Mouse (Mus musculus): ENCODE results near the gene Slc8b1.

The Slc8b1 gene

GRCm38 (mm10) chr5:120526311-120526710 is 15.3 kb downstream of the Slc8b1 start:
- DNase-seq (ENCODE audit: low spot score): no peak

DNA sequence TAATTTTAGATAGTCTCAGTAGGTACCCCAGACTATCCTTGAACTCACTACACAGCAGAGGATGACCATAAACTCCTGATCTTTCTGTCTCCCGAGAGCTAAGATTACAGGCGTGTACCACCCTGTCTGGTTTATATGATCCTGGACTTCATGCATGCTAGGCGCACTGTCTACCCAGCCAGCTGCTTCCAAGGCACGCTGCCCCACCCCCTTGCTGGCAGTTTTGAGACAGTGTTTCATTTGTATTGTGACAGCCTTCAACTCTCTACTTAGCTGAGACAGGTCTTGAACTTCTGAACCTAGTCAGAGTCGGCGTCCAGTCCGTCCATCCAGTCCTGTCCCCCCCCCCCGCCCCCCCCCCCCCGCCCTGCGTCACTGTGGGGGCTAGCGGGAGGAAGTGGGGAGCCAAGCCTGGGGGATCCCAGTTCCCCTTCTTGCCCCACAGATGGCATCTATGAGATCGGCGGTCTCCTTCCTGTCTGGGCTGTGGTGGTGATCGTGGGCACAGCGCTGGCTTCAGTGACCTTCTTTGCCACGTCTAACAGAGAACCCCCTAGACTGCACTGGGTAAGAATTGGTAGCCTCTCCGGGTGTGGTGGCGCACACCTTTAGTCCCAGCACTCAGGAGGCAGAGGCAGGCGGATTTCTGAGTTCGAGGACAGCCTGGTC is 16.5 kb downstream of the Slc8b1 start:
- DNase-seq (ENCODE audit: low spot score): no peak

DNA sequence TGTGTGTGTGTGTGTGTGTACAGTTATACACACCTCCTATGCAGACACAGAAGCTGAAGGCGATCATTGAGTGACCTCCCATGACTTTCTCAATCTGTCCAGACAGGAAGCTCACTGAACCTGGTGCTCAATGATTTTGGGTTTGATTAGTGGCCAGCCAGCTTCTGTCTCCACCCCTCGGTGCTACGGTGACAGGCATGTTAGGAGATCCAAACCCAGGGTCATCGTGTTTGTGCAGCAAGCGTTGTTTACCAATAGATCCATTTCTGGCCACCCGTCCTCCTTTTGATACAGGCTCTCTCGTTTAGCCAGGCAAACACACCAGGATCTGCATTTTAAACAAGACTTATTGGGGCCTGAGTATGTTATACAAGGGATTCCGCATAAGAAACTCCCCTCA is 20.7 kb downstream of the Slc8b1 start:
- no peak for DNase-seq (ENCODE audit: low spot score)

DNA sequence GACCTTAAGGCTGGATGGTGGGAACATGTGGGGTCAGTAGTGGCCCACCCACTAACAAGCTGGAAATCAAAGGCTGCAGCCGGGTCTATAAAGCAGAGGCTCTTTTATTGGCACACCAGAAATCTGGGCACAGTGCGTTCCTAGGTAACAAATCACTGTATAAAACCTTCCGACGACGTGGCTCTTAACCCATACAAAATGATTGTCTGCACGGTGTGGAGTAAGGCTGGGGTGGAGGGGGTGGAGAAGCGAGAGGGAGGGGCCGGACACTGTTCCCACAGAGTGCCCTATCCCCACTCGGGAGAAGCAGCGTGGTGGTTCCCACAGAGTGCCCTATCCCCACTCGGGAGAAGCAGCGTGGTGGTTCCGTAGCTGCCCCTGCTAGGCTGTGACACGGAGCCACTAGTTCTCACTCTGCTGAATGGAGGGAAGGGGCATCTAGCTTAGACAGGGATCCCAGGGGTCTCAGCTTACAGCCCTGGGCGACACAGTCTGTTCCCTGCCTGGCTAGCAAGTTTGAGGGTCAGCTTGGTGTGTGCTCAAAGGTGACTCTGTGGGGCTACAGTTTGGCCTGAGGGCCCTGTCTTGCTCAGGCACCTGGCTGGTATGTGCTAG is 23.2 kb downstream of the Slc8b1 start:
- no peak for DNase-seq (ENCODE audit: low spot score)

GRCm38 (mm10) chr5:120534686-120535075 is 23.7 kb downstream of the Slc8b1 start:
- no peak for DNase-seq (ENCODE audit: low spot score)

- DNase-seq (ENCODE audit: low spot score): no peak
Measured at GRCm38 (mm10) chr5:120536046-120536445, 25.1 kb downstream of the Slc8b1 start.

DNA sequence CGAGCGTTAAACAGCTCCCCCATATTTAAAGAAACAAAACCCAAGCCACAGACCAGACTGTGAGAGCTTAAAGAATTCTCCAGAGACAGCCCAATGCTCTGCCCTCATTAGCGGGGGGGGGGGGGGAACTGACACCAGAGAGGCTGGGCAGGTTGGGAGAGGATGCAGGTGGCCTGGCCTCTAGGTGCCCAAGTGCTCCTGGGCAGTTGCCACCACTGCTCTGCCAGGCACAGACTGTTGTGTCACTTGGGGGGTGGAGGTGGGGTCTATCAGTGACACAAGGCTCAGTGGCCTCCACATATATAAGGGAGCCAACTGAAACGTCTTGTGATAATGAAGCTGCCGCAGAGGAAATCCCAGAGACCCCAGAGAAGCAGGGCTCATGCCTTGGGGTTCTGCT is 25.7 kb downstream of the Slc8b1 start:
- no peak for DNase-seq (ENCODE audit: low spot score)

- no peak for DNase-seq (ENCODE audit: low spot score)
Measured at GRCm38 (mm10) chr5:120548236-120548850, 37.4 kb downstream of the Slc8b1 start.

DNA sequence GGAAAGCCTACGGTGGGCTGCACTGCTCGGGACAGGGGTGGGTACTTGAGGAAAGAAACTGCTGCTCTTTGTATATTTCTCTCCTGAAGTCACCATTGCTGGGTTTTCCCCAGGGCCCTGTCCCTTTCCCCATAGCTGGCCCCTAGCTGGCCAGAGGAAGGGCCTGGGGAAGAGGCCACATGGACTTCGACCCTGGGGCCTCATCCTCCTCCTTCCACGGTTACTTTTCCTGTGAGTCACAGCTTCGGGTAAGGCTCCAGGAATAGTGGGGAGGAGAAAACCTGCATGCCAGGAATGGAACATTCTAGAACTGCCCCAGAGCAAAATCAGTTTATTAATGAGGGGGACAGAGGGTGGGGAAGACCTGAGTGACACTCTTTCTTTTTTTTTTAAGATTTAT is 39.2 kb downstream of the Slc8b1 start:
- DNase-seq (ENCODE audit: low spot score): no peak

DNA sequence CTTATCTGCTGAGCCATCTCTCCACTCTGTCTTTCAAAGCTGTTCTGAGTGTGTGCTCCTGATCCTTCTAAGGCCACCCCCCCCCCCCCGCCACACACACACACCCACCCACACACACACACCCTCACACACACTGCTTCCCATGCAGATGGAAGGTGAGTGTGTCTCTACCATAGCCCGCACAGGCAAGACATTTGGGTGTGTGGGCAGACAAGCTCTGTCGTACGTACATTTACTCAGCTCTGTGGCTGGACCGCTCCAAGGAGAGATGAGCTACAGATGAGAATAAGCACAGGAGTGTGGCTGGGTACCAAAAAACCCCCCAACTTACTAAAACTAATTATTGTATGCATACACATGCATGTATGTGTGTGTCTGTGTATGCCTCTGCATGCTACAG is 39.7 kb downstream of the Slc8b1 start:
- DNase-seq (ENCODE audit: low spot score): no peak

GRCm38 (mm10) chr5:120555871-120556270 is 44.9 kb downstream of the Slc8b1 start:
- no peak for DNase-seq (ENCODE audit: low spot score)

DNA sequence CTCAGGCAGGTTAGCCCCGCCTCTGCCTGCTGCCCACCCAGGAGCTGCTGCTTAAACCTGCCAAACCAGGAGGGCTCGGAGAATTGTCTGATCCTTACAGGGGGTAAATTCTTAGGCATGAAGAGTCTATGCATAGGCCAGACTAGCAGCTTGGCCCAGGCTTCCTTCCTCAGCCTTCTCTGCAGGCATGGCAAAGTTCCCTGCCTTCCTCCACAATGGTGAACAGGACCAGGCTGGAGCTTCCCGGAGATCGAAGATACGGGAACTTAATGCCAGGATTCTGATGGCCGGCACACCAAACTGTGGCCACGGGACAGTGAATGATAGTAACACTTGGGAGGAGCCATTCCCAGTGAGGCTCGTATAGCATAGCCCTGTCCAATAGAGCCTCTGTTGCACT is 47.1 kb downstream of the Slc8b1 start:
- no peak for DNase-seq (ENCODE audit: low spot score)

GRCm38 (mm10) chr5:120558762-120559161 is 47.8 kb downstream of the Slc8b1 start:
- no peak for DNase-seq (ENCODE audit: low spot score)

GRCm38 (mm10) chr5:120560129-120560615 is 49.2 kb downstream of the Slc8b1 start:
- DNase-seq (ENCODE audit: low spot score): no peak

- DNase-seq (ENCODE audit: low spot score): peak; percentile 65
Measured at GRCm38 (mm10) chr5:120560616-120561311, 49.8 kb downstream of the Slc8b1 start.

- DNase-seq (ENCODE audit: low spot score): no peak
Measured at GRCm38 (mm10) chr5:120562956-120563913, 52.3 kb downstream of the Slc8b1 start.

DNA sequence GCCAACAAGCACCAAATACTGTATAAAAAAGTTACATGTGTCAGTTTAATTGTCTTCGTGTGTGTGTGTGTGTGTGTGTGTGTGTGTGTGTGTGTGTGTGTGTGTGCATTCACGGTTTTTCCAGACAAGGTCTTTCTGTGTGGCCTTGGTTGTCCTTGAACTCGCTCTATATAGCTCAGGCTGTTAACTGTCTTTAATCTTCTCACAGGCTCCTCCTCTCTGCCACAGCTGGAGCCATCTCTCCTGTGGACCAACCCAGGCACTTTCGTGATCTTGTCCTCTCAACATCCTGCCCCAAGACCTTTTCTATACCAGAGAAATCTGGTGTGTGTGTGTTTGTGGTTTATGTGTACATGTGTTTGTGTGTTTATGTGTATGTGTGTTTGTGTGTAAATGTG is 52.9 kb downstream of the Slc8b1 start:
- no peak for DNase-seq (ENCODE audit: low spot score)

DNA sequence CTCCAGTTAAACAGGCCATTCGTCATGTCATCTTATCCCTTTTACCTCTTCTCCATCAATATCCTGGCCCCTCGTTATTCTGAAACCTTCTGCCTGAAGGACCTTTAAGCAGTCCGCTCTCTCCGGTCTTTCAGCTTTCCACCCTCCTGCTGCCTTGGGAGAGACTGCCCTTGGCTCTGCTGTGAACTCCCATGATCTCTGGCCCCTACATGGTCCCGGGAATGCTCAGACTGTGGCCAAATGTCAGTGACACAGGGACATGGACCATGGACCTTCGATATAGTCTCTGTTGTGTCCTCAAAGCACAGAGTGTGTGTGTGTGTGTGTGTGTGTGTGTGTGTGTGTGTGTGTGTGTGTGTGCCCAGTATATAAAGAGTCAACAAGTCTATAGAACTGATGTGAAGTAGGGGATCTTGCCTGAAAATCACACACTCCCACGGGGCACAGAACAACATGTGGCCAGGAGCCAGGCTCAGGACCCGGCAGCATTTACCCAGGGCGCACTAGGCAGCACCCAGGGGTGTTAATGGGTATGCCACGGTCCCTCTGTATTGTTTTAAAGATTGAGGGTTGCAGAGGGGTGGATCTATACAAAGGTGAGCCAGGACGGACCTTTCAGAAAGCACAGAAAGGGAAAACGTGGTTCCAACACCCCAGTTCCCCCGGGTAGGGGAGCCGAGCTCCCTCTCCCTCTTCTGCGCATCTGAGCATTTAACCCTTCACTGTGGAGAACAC is 54.4 kb downstream of the Slc8b1 start:
- DNase-seq (ENCODE audit: low spot score): no peak

GRCm38 (mm10) chr5:120566101-120566500 is 55.1 kb downstream of the Slc8b1 start:
- DNase-seq (ENCODE audit: low spot score): no peak

GRCm38 (mm10) chr5:120566681-120567252 is 55.8 kb downstream of the Slc8b1 start:
- no peak for DNase-seq (ENCODE audit: low spot score)

Data from retina, embryonic 14.5 days (tissue).